Mouse (Mus musculus): Measurements from ENCODE around the gene Hes6. TPM values are rescaled to one million over a fixed set of nuclear protein-coding genes. Genes with fewer than 3 reads are reported as not detected.

Hes6 gene
- polyA plus RNA-seq, 1 experiment, result 5.1 TPM

GRCm38 (mm10) chr1:91457698-91458097 lies 43.9 kb upstream of the Hes6 start:
- H3K4me1 ChIP-seq (ENCODE audit: control insufficient read depth, insufficient read depth, low read length), result peaks cover 8% of the 10 kb centered on the region
- H3K4me3 ChIP-seq (ENCODE audit: control insufficient read depth, low read depth, low read length), result no peak overlapping the region
- no peak for TF ChIP-seq CTCF (IDR thresholded peaks at IDR 0.05; ENCODE audit: control insufficient read depth, insufficient read depth, insufficient replicate concordance, low read depth, low read length)
- TF ChIP-seq POLR2A (IDR thresholded peaks at IDR 0.05; ENCODE audit: control insufficient read depth, low read depth, low read length), result no peak
- no peak overlapping the region; the same call in 1 of the 2 replicates for H3K27ac ChIP-seq (ENCODE audit: control insufficient read depth, insufficient read depth, low read depth, low read length)
- H3K36me3 ChIP-seq (ENCODE audit: control insufficient read depth, insufficient read depth, low read length), result no peaks in the 10 kb centered on the region
- no peaks in the 10 kb centered on the region for H3K27me3 ChIP-seq (ENCODE audit: control insufficient read depth, insufficient read depth, low read length)

- no peak overlapping the region for H3K4me3 ChIP-seq (ENCODE audit: control insufficient read depth, low read depth, low read length)
- no peaks in the 10 kb centered on the region for H3K27me3 ChIP-seq (ENCODE audit: control insufficient read depth, insufficient read depth, low read length)
- H3K27ac ChIP-seq (ENCODE audit: control insufficient read depth, insufficient read depth, low read depth, low read length), result no peak overlapping the region
- H3K4me1 ChIP-seq (ENCODE audit: control insufficient read depth, insufficient read depth, low read length), result peaks cover 8% of the 10 kb centered on the region
- TF ChIP-seq POLR2A (IDR thresholded peaks at IDR 0.05; ENCODE audit: control insufficient read depth, low read depth, low read length), result no peak
- TF ChIP-seq CTCF (IDR thresholded peaks at IDR 0.05; ENCODE audit: control insufficient read depth, insufficient read depth, insufficient replicate concordance, low read depth, low read length), result no peak
- H3K36me3 ChIP-seq (ENCODE audit: control insufficient read depth, insufficient read depth, low read length), result no peaks in the 10 kb centered on the region
Observed at GRCm38 (mm10) chr1:91457116-91457515, 43.3 kb upstream of the Hes6 start.

GRCm38 (mm10) chr1:91456301-91456801 lies 42.5 kb upstream of the Hes6 start:
- Histone ChIP-seq H3K4me3 (ENCODE audit: control insufficient read depth, low read depth, low read length) (no peak overlapping the region), H3K27ac (ENCODE audit: control insufficient read depth, insufficient read depth, low read depth, low read length) (no peak overlapping the region), H3K36me3 (ENCODE audit: control insufficient read depth, insufficient read depth, low read length) (no peaks in the 10 kb centered on the region), H3K4me1 (ENCODE audit: control insufficient read depth, insufficient read depth, low read length) (peaks cover 8% of the 10 kb centered on the region), H3K27me3 (ENCODE audit: control insufficient read depth, insufficient read depth, low read length) (no peaks in the 10 kb centered on the region)
- TF ChIP-seq POLR2A (IDR thresholded peaks at IDR 0.05; ENCODE audit: control insufficient read depth, low read depth, low read length), result no peak

- no peaks in the 10 kb centered on the region for H3K36me3 ChIP-seq (ENCODE audit: control insufficient read depth, insufficient read depth, low read length)
- no peak overlapping the region for H3K27ac ChIP-seq (ENCODE audit: control insufficient read depth, insufficient read depth, low read depth, low read length)
- H3K4me3 ChIP-seq (ENCODE audit: control insufficient read depth, low read depth, low read length), result no peak overlapping the region
- H3K27me3 ChIP-seq (ENCODE audit: control insufficient read depth, insufficient read depth, low read length), result no peaks in the 10 kb centered on the region
- peaks cover 8% of the 10 kb centered on the region for H3K4me1 ChIP-seq (ENCODE audit: control insufficient read depth, insufficient read depth, low read length)
- TF ChIP-seq CTCF (IDR thresholded peaks at IDR 0.05; ENCODE audit: control insufficient read depth, insufficient read depth, insufficient replicate concordance, low read depth, low read length), result no peak
- TF ChIP-seq POLR2A (IDR thresholded peaks at IDR 0.05; ENCODE audit: control insufficient read depth, low read depth, low read length), result no peak
Observed at GRCm38 (mm10) chr1:91455661-91456161, 41.9 kb upstream of the Hes6 start.

GRCm38 (mm10) chr1:91454927-91455326 lies 41.1 kb upstream of the Hes6 start:
- H3K36me3 ChIP-seq (ENCODE audit: control insufficient read depth, insufficient read depth, low read length), result no peaks in the 10 kb centered on the region
- no peak overlapping the region for H3K27ac ChIP-seq (ENCODE audit: control insufficient read depth, insufficient read depth, low read depth, low read length)
- no peak overlapping the region for H3K4me3 ChIP-seq (ENCODE audit: control insufficient read depth, low read depth, low read length)
- peaks cover 6% of the 10 kb centered on the region for H3K4me1 ChIP-seq (ENCODE audit: control insufficient read depth, insufficient read depth, low read length)
- no peak for TF ChIP-seq CTCF (IDR thresholded peaks at IDR 0.05; ENCODE audit: control insufficient read depth, insufficient read depth, insufficient replicate concordance, low read depth, low read length)
- TF ChIP-seq POLR2A (IDR thresholded peaks at IDR 0.05; ENCODE audit: control insufficient read depth, low read depth, low read length), result no peak
- no peaks in the 10 kb centered on the region for H3K27me3 ChIP-seq (ENCODE audit: control insufficient read depth, insufficient read depth, low read length)

GRCm38 (mm10) chr1:91454366-91454765 lies 40.5 kb upstream of the Hes6 start:
- no peaks in the 10 kb centered on the region for H3K27me3 ChIP-seq (ENCODE audit: control insufficient read depth, insufficient read depth, low read length)
- TF ChIP-seq POLR2A (IDR thresholded peaks at IDR 0.05; ENCODE audit: control insufficient read depth, low read depth, low read length) (no peak), CTCF (IDR thresholded peaks at IDR 0.05; ENCODE audit: control insufficient read depth, insufficient read depth, insufficient replicate concordance, low read depth, low read length) (no peak)
- no peak overlapping the region for H3K4me3 ChIP-seq (ENCODE audit: control insufficient read depth, low read depth, low read length)
- H3K36me3 ChIP-seq (ENCODE audit: control insufficient read depth, insufficient read depth, low read length), result no peaks in the 10 kb centered on the region
- H3K27ac ChIP-seq (ENCODE audit: control insufficient read depth, insufficient read depth, low read depth, low read length), result no peak overlapping the region
- H3K4me1 ChIP-seq (ENCODE audit: control insufficient read depth, insufficient read depth, low read length), result peaks cover 6% of the 10 kb centered on the region

GRCm38 (mm10) chr1:91453932-91454331 lies 40.1 kb upstream of the Hes6 start:
- Histone ChIP-seq H3K27ac (ENCODE audit: control insufficient read depth, insufficient read depth, low read depth, low read length) (no peak overlapping the region), H3K4me3 (ENCODE audit: control insufficient read depth, low read depth, low read length) (no peak overlapping the region), H3K27me3 (ENCODE audit: control insufficient read depth, insufficient read depth, low read length) (no peaks in the 10 kb centered on the region), H3K4me1 (ENCODE audit: control insufficient read depth, insufficient read depth, low read length) (peaks cover 6% of the 10 kb centered on the region), H3K36me3 (ENCODE audit: control insufficient read depth, insufficient read depth, low read length) (no peaks in the 10 kb centered on the region)
- TF ChIP-seq POLR2A (IDR thresholded peaks at IDR 0.05; ENCODE audit: control insufficient read depth, low read depth, low read length), result no peak
- no peak for TF ChIP-seq CTCF (IDR thresholded peaks at IDR 0.05; ENCODE audit: control insufficient read depth, insufficient read depth, insufficient replicate concordance, low read depth, low read length)
